Mouse (Mus musculus): ENCODE results near the gene Zfp618. TPM values are rescaled to one million over a fixed set of nuclear protein-coding genes. Genes with fewer than 3 reads are reported as not detected.

The Zfp618 gene
- not detected for total RNA-seq (2023)

GRCm38 (mm10) chr4:62965497-62966302 is at the start of gene Zfp618:
TSS of gene Zfp618 (plus strand) at chr4:62965573.

DNA sequence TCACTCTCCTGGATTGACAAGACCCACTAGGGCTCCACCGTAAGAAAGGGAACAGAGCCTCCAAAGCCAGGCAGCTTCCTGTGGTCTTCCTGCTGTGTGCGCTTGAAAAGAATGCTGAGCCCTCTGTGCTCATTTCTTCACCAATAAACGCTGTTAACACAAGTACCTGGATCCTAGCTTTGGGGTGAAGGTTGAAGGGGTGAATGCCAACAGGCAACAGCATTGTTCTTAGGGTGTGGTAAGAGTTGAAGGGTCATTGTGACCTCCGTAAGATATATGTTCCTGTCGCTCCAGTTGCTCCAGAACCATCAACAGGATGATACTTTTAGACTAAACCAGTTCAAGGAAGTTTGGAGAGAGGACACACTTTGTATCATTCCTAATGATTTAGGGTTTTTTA is 189.3 kb downstream of the Zfp618 start, which contains the start of gene Ambp:
Gene Ambp (minus strand): TSS at position 101 of the 400 bp plus-strand sequence.

GRCm38 (mm10) chr4:63171969-63172685 is 206.8 kb downstream of the Zfp618 start, which contains the start of gene Kif12:
TSS of gene Kif12 (minus strand) at chr4:63172131.

Other genes starting within 250 kb of the Zfp618 start
- not detected for gene Ambp, start 189.2 kb downstream of the Zfp618 start, total RNA-seq (2023)
- gene Kif12, start 206.6 kb downstream of the Zfp618 start, total RNA-seq (2023), result not detected
- 10 to 100 TPM in 1 of 2 experiments, 1 to 10 TPM in 1; 8.7 to 10.4 TPM for gene Col27a1, start 248.4 kb downstream of the Zfp618 start, total RNA-seq (2023)